Mouse (Mus musculus): ENCODE measurements around the gene Hnrnpa2b1. TPM values are rescaled to one million over a fixed set of nuclear protein-coding genes. Genes with fewer than 3 reads are reported as not detected.

The Hnrnpa2b1 gene
- total RNA-seq, 2 experiments from 2014 or later = 593 to 702 TPM

DNA sequence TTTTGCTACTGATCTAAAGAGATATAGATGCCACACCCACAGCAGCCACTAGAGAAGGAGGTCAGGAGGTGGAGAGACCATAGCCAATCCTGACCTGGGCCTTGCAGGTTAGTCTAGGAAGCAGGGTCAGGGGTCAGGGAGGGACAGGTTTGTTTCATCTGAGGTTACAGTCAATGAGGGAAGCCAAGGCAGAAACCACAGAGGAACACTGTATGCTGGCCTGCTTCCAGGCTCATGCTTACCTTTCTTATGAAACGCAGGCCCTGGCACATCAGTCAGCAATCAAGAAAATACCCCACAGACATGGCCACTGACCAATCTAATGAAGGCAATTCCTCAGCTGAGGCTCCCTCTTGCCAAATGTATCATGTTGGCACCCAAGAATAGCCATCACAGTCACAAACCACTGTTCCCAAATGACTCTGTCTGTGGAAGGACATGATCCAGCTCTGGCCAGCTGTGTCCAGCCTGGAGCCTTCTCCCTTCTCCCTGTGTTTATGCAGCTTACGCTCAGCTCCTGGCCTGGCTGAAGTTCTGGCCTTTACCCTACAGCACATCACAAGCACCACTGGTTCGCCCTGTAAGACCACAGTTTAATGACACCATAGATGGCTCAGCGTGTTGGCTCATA is 52.3 kb downstream of the Hnrnpa2b1 start:
- no peak for DNase-seq

GRCm38 (mm10) chr6:51416433-51416832 is 53.3 kb downstream of the Hnrnpa2b1 start:
- DNase-seq = peak in 1 of 2 experiments; percentile 9

Other genes with a start within 250 kb of the Hnrnpa2b1 start
- under 1 TPM; 0.20 to 0.26 TPM for gene Nfe2l3, start 37.2 kb downstream of the Hnrnpa2b1 start, total RNA-seq (2021)
- gene Cbx3, start 466 bp upstream of the Hnrnpa2b1 start, total RNA-seq (2021) = 100 to 1,000 TPM in 1 of 2 experiments, 10 to 100 TPM in 1; 88.4 to 111 TPM
- 10 to 100 TPM; 33.4 to 36.4 TPM for gene Snx10, start 54.0 kb upstream of the Hnrnpa2b1 start, total RNA-seq (2021)